Mouse (Mus musculus) brain, adult 10 weeks (tissue): ENCODE results near the gene Ifna13. TPM values are rescaled to one million over a fixed set of nuclear protein-coding genes. Genes with fewer than 3 reads are reported as not detected.

Source experiments
- polyA plus RNA-seq: library from polyadenylated mRNA; stranded (reverse); fragments of 350-450 nt; fragmentation: Illumina TruSeq; extraction: RNeasy Lipid Tissue Mini Kit (QIAGEN cat#74804); gene quantifications from one replicate; pipeline ENCODE4 v1.2.3, GENCODE M21; 2015; ENCODE audit warnings: low read depth, low replicate concordance

Ifna13 gene
- polyA plus RNA-seq: not detected

GRCm38 (mm10) chr4:88644359-88644758, at the start of gene Ifna13:
Gene Ifna13, minus strand, starts transcription at chr4:88644459.

DNA sequence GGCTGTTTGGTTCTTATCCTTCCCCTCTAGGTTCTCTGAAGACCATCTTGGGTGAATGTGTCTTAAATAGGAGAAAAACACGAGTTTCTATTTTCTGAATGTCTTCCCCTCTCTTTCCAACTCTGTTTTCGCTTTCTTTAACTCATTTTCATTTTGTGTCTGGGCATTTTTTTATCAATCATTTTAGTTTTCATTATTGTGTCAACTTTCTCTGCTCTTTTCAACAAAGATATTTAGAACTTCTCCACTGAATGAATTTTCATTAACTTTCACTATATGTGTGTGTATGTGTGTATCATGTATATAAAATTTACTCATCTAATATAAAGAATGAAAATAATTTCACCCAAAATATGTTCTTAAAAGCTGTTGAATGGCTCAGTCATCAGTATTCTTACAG, 47.0 kb upstream of the Ifna13 start, which contains the start of gene Ifnab:
TSS of gene Ifnab (minus strand) at position 101 of the 400 bp plus-strand sequence.

GRCm38 (mm10) chr4:88683812-88684211, 39.6 kb upstream of the Ifna13 start, which contains the start of gene Ifna2:
Gene Ifna2, minus strand, starts transcription at chr4:88683912.

DNA sequence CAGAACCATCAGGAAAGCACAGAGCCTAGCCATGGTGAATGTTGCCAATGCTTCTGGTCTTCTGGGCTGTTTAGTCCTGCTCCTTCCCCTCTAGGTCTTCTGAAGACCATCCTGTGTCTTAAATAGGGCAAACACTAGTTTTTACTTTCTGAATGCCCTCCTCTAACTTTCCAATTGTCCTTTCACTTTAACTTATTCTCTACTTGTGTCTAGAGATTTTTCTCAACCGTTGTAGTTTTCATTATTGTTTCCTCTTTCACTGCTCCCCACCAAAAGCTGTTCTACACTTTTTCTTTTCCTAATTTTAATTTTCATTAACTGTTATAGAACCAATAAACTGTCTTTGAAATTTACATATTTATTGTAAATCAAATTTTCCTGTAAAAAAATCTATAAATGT, 32.6 kb upstream of the Ifna13 start, which contains the start of gene Ifna16:
TSS of gene Ifna16 (minus strand) at position 101 of the 400 bp plus-strand sequence.

DNA sequence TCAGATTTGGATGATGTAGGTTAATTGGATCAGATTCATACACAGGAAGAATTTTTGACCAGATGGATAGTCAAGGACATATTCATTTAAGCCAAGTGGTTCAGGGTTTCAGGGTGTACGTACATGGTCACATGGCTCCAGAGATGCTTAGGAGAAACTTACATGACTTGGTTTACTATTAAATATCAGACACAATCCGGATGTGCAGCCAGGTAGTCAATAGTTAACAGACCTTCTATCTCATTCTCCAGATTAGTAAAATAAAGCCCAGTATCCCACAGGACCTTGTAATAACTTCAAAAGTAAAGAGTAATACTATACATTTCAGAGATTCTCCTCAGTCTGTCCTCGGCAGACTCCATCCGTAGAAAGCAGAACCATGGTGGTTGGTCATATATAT, 9.9 kb downstream of the Ifna13 start, which contains the start of gene C87499:
TSS of gene C87499 (minus strand) at position 101 of the 400 bp plus-strand sequence.

DNA sequence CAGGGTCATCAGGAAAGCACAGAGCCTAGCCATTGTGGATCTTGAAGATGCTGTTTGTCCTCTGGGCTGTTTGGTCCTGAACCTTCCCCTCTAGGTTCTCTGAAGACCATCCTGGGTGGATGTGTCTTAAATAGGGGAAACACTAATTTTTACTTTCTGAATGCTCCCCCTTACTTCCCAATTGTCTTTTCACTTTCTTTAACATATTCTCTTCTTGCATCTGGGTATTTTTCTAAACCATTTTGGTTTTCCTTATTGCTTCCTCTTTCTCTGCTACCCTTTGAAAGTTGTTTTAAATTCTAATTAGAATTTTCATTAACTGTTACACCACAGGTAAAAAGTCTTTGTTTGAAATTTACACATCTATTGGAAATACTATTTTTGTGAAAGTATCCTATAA, 41.0 kb downstream of the Ifna13 start, which contains the start of gene Ifna12:
TSS of gene Ifna12 (minus strand) at position 101 of the 400 bp plus-strand sequence.

Other genes starting within 250 kb of the Ifna13 start
- 1.7 TPM for gene Hacd4, start 205.5 kb downstream of the Ifna13 start, polyA plus RNA-seq
- not detected for gene Ifnb1, start 121.7 kb downstream of the Ifna13 start, polyA plus RNA-seq
- gene Ifna15, start 86.2 kb downstream of the Ifna13 start, polyA plus RNA-seq: not detected
- not detected for gene Ifna14, start 72.7 kb downstream of the Ifna13 start, polyA plus RNA-seq
- not detected for gene Ifna9, start 52.1 kb downstream of the Ifna13 start, polyA plus RNA-seq
- gene Ifna12, start 41.1 kb downstream of the Ifna13 start, polyA plus RNA-seq: not detected
- gene C87499, start 10.0 kb downstream of the Ifna13 start, polyA plus RNA-seq: not detected
- gene Ifna16, start 32.5 kb upstream of the Ifna13 start, polyA plus RNA-seq: not detected
- gene Ifna2, start 39.5 kb upstream of the Ifna13 start, polyA plus RNA-seq: not detected
- gene Ifnab, start 46.9 kb upstream of the Ifna13 start, polyA plus RNA-seq: not detected
- gene Gm26566, start 77.3 kb upstream of the Ifna13 start, polyA plus RNA-seq: not detected
- gene Klhl9, start 78.0 kb upstream of the Ifna13 start, polyA plus RNA-seq: 77.2 TPM
- not detected for gene Gm13271, start 110.4 kb upstream of the Ifna13 start, polyA plus RNA-seq
- gene Gm13283, start 115.7 kb upstream of the Ifna13 start, polyA plus RNA-seq: not detected
- gene Gm13290, start 129.4 kb upstream of the Ifna13 start, polyA plus RNA-seq: not detected
- not detected for gene Gm13289, start 132.5 kb upstream of the Ifna13 start, polyA plus RNA-seq
- not detected for gene Gm13272, start 135.4 kb upstream of the Ifna13 start, polyA plus RNA-seq
- not detected for gene Ifnz, start 137.7 kb upstream of the Ifna13 start, polyA plus RNA-seq
- not detected for gene Gm13276, start 141.2 kb upstream of the Ifna13 start, polyA plus RNA-seq
- gene Gm13277, start 144.2 kb upstream of the Ifna13 start, polyA plus RNA-seq: not detected
- not detected for gene Gm13278, start 147.1 kb upstream of the Ifna13 start, polyA plus RNA-seq
- not detected for gene Gm13275, start 150.0 kb upstream of the Ifna13 start, polyA plus RNA-seq
- gene Gm13279, start 152.9 kb upstream of the Ifna13 start, polyA plus RNA-seq: not detected
- not detected for gene Gm13285, start 155.2 kb upstream of the Ifna13 start, polyA plus RNA-seq
- gene Gm13287, start 158.8 kb upstream of the Ifna13 start, polyA plus RNA-seq: not detected
- gene Gm13288, start 161.1 kb upstream of the Ifna13 start, polyA plus RNA-seq: not detected
- not detected for gene Ifna7, start 171.8 kb upstream of the Ifna13 start, polyA plus RNA-seq
- not detected for gene Ifna11, start 175.5 kb upstream of the Ifna13 start, polyA plus RNA-seq
- gene Ifna6, start 183.0 kb upstream of the Ifna13 start, polyA plus RNA-seq: not detected
- gene Ifna5, start 191.1 kb upstream of the Ifna13 start, polyA plus RNA-seq: not detected
- gene Ifna4, start 197.4 kb upstream of the Ifna13 start, polyA plus RNA-seq: not detected
- gene Ifna1, start 205.6 kb upstream of the Ifna13 start, polyA plus RNA-seq: not detected
- not detected for gene Ifne, start 235.7 kb upstream of the Ifna13 start, polyA plus RNA-seq